Mouse (Mus musculus) MEL (cell line): ENCODE measurements around the gene Olfr1045. TPM values are rescaled to one million over a fixed set of nuclear protein-coding genes. Genes with fewer than 3 reads are reported as not detected.

Experiments
- DNase-seq: peaks from one replicate; pipeline ENCODE4 v3.0.0; 2011; ENCODE audit warnings: low read depth, low spot score
- H3K27ac ChIP-seq: 2 replicates; pipeline ENCODE4 v1.5.1; 2012; ENCODE audit warnings: low read depth, mild to moderate bottlenecking, control low read depth, low read length, moderate library complexity; ENCODE audit not compliant: control insufficient read depth
- H3K27me3 ChIP-seq, 2 experiments: fragments of 150-350 bp in 1 of 2; sonication (generic) in 1 of 2; 2 replicates each; pipeline ENCODE4 v1.6.1; 2012; ENCODE audit warnings: low read length in 2 of 2, mild to moderate bottlenecking in 2 of 2, improper control_type of control experiment in 1 of 2, moderate library complexity in 1 of 2; ENCODE audit not compliant: insufficient read depth in 2 of 2, control insufficient read depth in 1 of 2
- H3K36me3 ChIP-seq, 2 experiments: 2 replicates each; pipeline ENCODE4 v1.6.1; 2012 to 2014; ENCODE audit warnings: low read length in 2 of 2, improper control_type of control experiment in 1 of 2, inconsistent platforms in 1 of 2, mild to moderate bottlenecking in 1 of 2; ENCODE audit not compliant: insufficient read depth in 2 of 2, control insufficient read depth in 1 of 2
- H3K4me1 ChIP-seq, 2 experiments: fragments of 150-350 bp in 1 of 2; sonication (generic) in 1 of 2; 2 replicates each; pipeline ENCODE4 v1.6.1; 2012; ENCODE audit warnings: low read length in 2 of 2, improper control_type of control experiment in 1 of 2, mild to moderate bottlenecking in 1 of 2; ENCODE audit not compliant: insufficient read depth in 2 of 2, control insufficient read depth in 1 of 2
- H3K4me3 ChIP-seq, 2 experiments: fragments of 150-350 bp in 1 of 2; sonication (generic) in 1 of 2; 2 replicates each; pipeline ENCODE4 v1.5.1; 2012; ENCODE audit warnings: low read depth in 2 of 2, low read length in 2 of 2, mild to moderate bottlenecking in 2 of 2, moderate library complexity in 2 of 2, control low read depth in 1 of 2, improper control_type of control experiment in 1 of 2; ENCODE audit not compliant: control insufficient read depth in 1 of 2, insufficient read depth in 1 of 2
- H3K79me2 ChIP-seq: 2 replicates; pipeline ENCODE4 v1.6.1; 2012; ENCODE audit warnings: mild to moderate bottlenecking, low read length, moderate library complexity; ENCODE audit not compliant: control insufficient read depth, poor library complexity, insufficient read depth
- H3K9ac ChIP-seq: 2 replicates; pipeline ENCODE4 v1.6.1; 2012; ENCODE audit warnings: low read depth, mild to moderate bottlenecking, control low read depth, low read length, moderate library complexity; ENCODE audit not compliant: control insufficient read depth, poor library complexity, severe bottlenecking
- H3K9me3 ChIP-seq: fragments of 150-350 bp; sonication (generic); replicated peaks from 2 replicates; pipeline ENCODE4 v1.6.1; 2012; ENCODE audit warnings: mild to moderate bottlenecking, low read length, improper control_type of control experiment, moderate library complexity; ENCODE audit not compliant: insufficient read depth
- CHD1 ChIP-seq: IDR thresholded peaks from 2 replicates; pipeline ENCODE4 v1.6.1; 2012; ENCODE audit warnings: low read depth, mild to moderate bottlenecking, inconsistent platforms, low read length, improper control_type of control experiment
- ELF1 ChIP-seq: IDR thresholded peaks from 2 replicates; pipeline ENCODE4 v1.6.1; 2014; ENCODE audit warnings: low read depth, mild to moderate bottlenecking, inconsistent platforms, low read length, improper control_type of control experiment, moderate library complexity
- GABPA ChIP-seq: IDR thresholded peaks from 2 replicates; pipeline ENCODE4 v1.6.1; 2012; ENCODE audit warnings: low read depth, mild to moderate bottlenecking, inconsistent platforms, low read length, improper control_type of control experiment, moderate library complexity
- JUND ChIP-seq: IDR thresholded peaks from 2 replicates; pipeline ENCODE4 v1.6.1; 2011; ENCODE audit warnings: low read depth, mild to moderate bottlenecking, improper control_type of control experiment, low read length
- MAX ChIP-seq: IDR thresholded peaks from 2 replicates; pipeline ENCODE4 v1.6.1; 2011; ENCODE audit warnings: low read length, improper control_type of control experiment
- MEF2A ChIP-seq: IDR thresholded peaks from 2 replicates; pipeline ENCODE4 v1.6.1; 2014; ENCODE audit warnings: low read depth, mild to moderate bottlenecking, inconsistent platforms, low read length, improper control_type of control experiment; ENCODE audit not compliant: poor library complexity, insufficient replicate concordance, severe bottlenecking; ENCODE audit errors: extremely low read depth
- MXI1 ChIP-seq: IDR thresholded peaks from 2 replicates; pipeline ENCODE4 v1.6.1; 2011; ENCODE audit warnings: mild to moderate bottlenecking, low read depth, low read length, improper control_type of control experiment
- MYC ChIP-seq: IDR thresholded peaks from 2 replicates; pipeline ENCODE4 v1.6.1; 2011; ENCODE audit warnings: low read depth, mild to moderate bottlenecking, low read length, improper control_type of control experiment, moderate library complexity
- NELFE ChIP-seq: IDR thresholded peaks from 2 replicates; pipeline ENCODE4 v1.6.1; 2011; ENCODE audit warnings: low read depth, low read length, improper control_type of control experiment
- NRF1 ChIP-seq: IDR thresholded peaks from 2 replicates; pipeline ENCODE4 v1.6.1; 2014; ENCODE audit warnings: low read depth, mild to moderate bottlenecking, inconsistent platforms, low read length, improper control_type of control experiment, moderate library complexity; ENCODE audit not compliant: poor library complexity, insufficient read depth, severe bottlenecking
- POLR2A ChIP-seq, 2 experiments: IDR thresholded peaks; 2 replicates each; pipeline ENCODE4 v1.6.1; 2011 to 2012; ENCODE audit warnings: low read length in 2 of 2, mild to moderate bottlenecking in 2 of 2, control low read depth in 1 of 2, improper control_type of control experiment in 1 of 2, low read depth in 1 of 2, moderate library complexity in 1 of 2; ENCODE audit not compliant: control insufficient read depth in 1 of 2, insufficient read depth in 1 of 2, poor library complexity in 1 of 2
- POLR2AphosphoS2 ChIP-seq: IDR thresholded peaks from 2 replicates; pipeline ENCODE4 v1.6.1; 2011; ENCODE audit warnings: low read length, improper control_type of control experiment
- POLR2AphosphoS5 ChIP-seq: IDR thresholded peaks from 2 replicates; pipeline ENCODE4 v1.6.1; 2012; ENCODE audit warnings: low read depth, borderline replicate concordance, mild to moderate bottlenecking, inconsistent platforms, low read length, moderate library complexity, mixed read lengths
- RCOR1 ChIP-seq: IDR thresholded peaks from 2 replicates; pipeline ENCODE4 v1.6.1; 2012; ENCODE audit warnings: low read depth, mild to moderate bottlenecking, inconsistent platforms, low read length, improper control_type of control experiment
- SMC3 ChIP-seq: IDR thresholded peaks from 2 replicates; pipeline ENCODE4 v1.6.1; 2011; ENCODE audit warnings: low read depth, low read length, improper control_type of control experiment
- TAL1 ChIP-seq: IDR thresholded peaks from 2 replicates; pipeline ENCODE4 v1.6.1; 2012; ENCODE audit warnings: mild to moderate bottlenecking, inconsistent platforms, low read length, moderate library complexity, mixed read lengths
- TBP ChIP-seq: IDR thresholded peaks from 2 replicates; pipeline ENCODE4 v1.8.0; 2011; ENCODE audit warnings: low read depth, low read length, improper control_type of control experiment
- UBTF ChIP-seq: IDR thresholded peaks from 2 replicates; pipeline ENCODE4 v1.6.1; 2012; ENCODE audit warnings: low read depth, mild to moderate bottlenecking, inconsistent platforms, low read length, improper control_type of control experiment, moderate library complexity, borderline replicate concordance; ENCODE audit not compliant: insufficient read depth
- USF2 ChIP-seq, 2 experiments: IDR thresholded peaks; 2 replicates each; pipeline ENCODE4 v1.6.1; 2011 to 2012; ENCODE audit warnings: improper control_type of control experiment in 2 of 2, low read length in 2 of 2, borderline replicate concordance in 1 of 2, inconsistent platforms in 1 of 2, low read depth in 1 of 2, mild to moderate bottlenecking in 1 of 2; ENCODE audit not compliant: insufficient read depth in 1 of 2
- ZC3H11A ChIP-seq: IDR thresholded peaks from 2 replicates; pipeline ENCODE4 v1.6.1; 2012; ENCODE audit warnings: low read depth, mild to moderate bottlenecking, inconsistent platforms, low read length, improper control_type of control experiment
- polyA plus RNA-seq, 2 experiments: library from polyadenylated mRNA; stranded (reverse) in 1 of 2; unstranded in 1 of 2; fragments of >175 nt in 1 of 2; fragments of >200 nt in 1 of 2; gene quantifications; 2 replicates each; pipeline versions ENCODE4 v1.2.1 to v1.2.4; 2012; ENCODE audit warnings: low replicate concordance in 2 of 2, low read depth in 1 of 2; ENCODE audit not compliant: insufficient read length in 2 of 2, insufficient read depth in 1 of 2, missing spikeins in 1 of 2
- total RNA-seq: library from RNA; depleted of rRNA; stranded (reverse); fragments of 300-350 nt; gene quantifications from 2 replicates; pipeline ENCODE4 v1.2.3, GENCODE M21; 2012; rRNA removed

Gene Olfr1045
- total RNA-seq (not detected in 2 replicates), polyA plus RNA-seq (not detected)

DNA sequence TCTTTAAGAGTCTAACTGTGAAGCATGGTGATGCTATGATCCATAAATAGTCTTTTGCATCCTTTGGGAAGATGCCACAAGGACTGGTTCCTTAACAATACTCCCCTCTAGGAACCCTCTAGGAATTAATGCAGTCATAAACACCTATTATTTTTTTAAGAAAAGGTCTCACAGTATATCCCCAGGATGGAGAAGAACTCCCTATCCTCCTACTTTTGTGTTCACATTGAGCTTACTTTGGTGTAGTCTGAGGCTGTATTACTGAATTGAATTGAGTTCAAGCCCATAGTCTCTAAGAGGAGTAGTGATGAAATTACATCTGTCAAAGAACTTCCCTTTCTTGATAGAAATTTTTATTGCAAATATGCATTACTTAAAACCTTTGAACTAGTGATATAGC is at the start of gene Olfr1045:
Gene Olfr1045 (minus strand): TSS at position 101 of the 400 bp plus-strand sequence.
- Histone ChIP-seq H3K36me3 (no peaks in the 10 kb centered on the region), H3K27me3 (no peaks in the 10 kb centered on the region), H3K9me3 (no peaks in the 10 kb centered on the region), H3K27ac (no peak within 1 kb of the TSS), H3K4me3 (no peak within 1 kb of the TSS)
- no peak for DNase-seq
- TF ChIP-seq MYC (no peak), JUND (no peak), POLR2A (IDR thresholded peaks at IDR 0.05; ENCODE audit: control insufficient read depth in 1 of 2, insufficient read depth in 1 of 2, low read depth in 1 of 2, low read length in 2 of 2, poor library complexity in 1 of 2) (no peak), MEF2A (no peak), USF2 (IDR thresholded peaks at IDR 0.05; ENCODE audit: borderline replicate concordance in 1 of 2, insufficient read depth in 1 of 2, low read depth in 1 of 2, low read length in 2 of 2) (no peak), NRF1 (no peak), ZC3H11A (no peak), POLR2AphosphoS2 (no peak), MAX (no peak), NELFE (no peak)
- TF ChIP-seq, all 39 proteins: peak for 0
- Histone ChIP-seq H3K79me2 (no peaks in the 10 kb centered on the region), H3K9ac (no peak within 1 kb of the TSS), H3K4me1 (no peaks in the 10 kb centered on the region)

DNA sequence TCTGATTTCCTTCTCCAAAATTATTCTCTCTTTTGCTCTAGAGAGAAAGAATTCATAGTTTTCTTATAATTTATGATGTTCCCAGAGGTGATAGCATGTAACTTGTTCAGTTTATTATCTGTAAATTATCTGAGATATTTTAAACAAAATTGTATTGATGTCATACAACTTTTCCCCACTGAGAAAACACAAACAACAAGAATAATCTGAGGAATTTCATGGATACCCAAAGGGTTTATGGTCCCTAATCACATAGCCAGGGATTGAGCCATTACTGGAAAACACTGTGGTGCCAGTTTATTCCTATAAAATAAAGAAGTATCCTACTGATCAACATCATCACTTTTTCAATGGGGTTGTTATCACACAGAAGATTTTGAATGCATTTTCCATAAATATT is 37.4 kb upstream of the Olfr1045 start, which contains the start of gene Olfr1048:
Gene Olfr1048 (minus strand): TSS at position 101 of the 400 bp plus-strand sequence.
- Histone ChIP-seq H3K4me3 (no peak within 1 kb of the TSS), H3K9ac (no peak within 1 kb of the TSS), H3K36me3 (no peaks in the 10 kb centered on the region), H3K4me1 (no peaks in the 10 kb centered on the region), H3K9me3 (no peaks in the 10 kb centered on the region), H3K79me2 (no peaks in the 10 kb centered on the region), H3K27ac (no peak within 1 kb of the TSS), H3K27me3 (no peaks in the 10 kb centered on the region)
- DNase-seq, result no peak
- TF ChIP-seq SMC3 (no peak), GABPA (no peak), ELF1 (no peak), NELFE (no peak), CHD1 (no peak), MXI1 (no peak), TBP (no peak), POLR2AphosphoS5 (no peak), RCOR1 (no peak), UBTF (no peak), TAL1 (no peak)
